8 mouse cellular contexts compared by ENCODE assay signal in genomic region chr8:123066101-123066683, GRCm38 (mm10). TPM values are rescaled to one million over a fixed set of nuclear protein-coding genes. Genes with fewer than 3 reads are reported as not detected.
A peak's percentile ranks its signal among the peaks of the same experiment; 100 is the strongest.
DNase-seq lines count a peak whose midpoint lies in the region; ATAC-seq and TF ChIP-seq lines count a peak whose summit lies in the region.

No protein-coding gene starts in this region.

- no peaks in the 10 kb centered on the region for H3K27me3 ChIP-seq in kidney, postnatal 0 days (ENCODE audit: insufficient read depth, low read length)
- H3K27me3 ChIP-seq in hindbrain, embryonic 10.5 days (ENCODE audit: insufficient read depth, poor library complexity, severe bottlenecking) = no peaks in the 10 kb centered on the region

- WGBS in kidney, postnatal 0 days = 28% methylated on average over 7 of the region's 7 CpGs
- 42% methylated on average over 7 of the region's 7 CpGs for WGBS in hindbrain, embryonic 10.5 days
- 31% methylated on average over 7 of the region's 7 CpGs for WGBS in macrophage (ENCODE audit: missing documents)

- peaks cover 47% of the 10 kb centered on the region for H3K79me2 ChIP-seq in macrophage (ENCODE audit: inconsistent target)

- peak; percentile 60 for TF ChIP-seq CTCF in kidney, postnatal 0 days (IDR thresholded peaks at IDR 0.05; ENCODE audit: low read depth)
- TF ChIP-seq CTCF in bone marrow macrophage, adult 2 months (IDR thresholded peaks at IDR 0.05; ENCODE audit: low read depth, low read length) = no peak

- intact Hi-C loops in left cerebral cortex, postnatal 36 days (cut with DNase I) = loop anchor here (1.0 kb wide), 1 partner anchor 34 kb away; no protein-coding TSS in a partner anchor

- H3K4me2 ChIP-seq in kidney, postnatal 0 days (ENCODE audit: low read length) = peak overlapping the region; percentile 80

- H3K9me3 ChIP-seq in kidney, postnatal 0 days (replicated peaks; ENCODE audit: low read length) = no peaks in the 10 kb centered on the region
- no peaks in the 10 kb centered on the region for H3K9me3 ChIP-seq in hindbrain, embryonic 10.5 days

- peak; percentile 39 for DNase-seq in kidney, postnatal 0 days (ENCODE audit: low spot score)
- DNase-seq in kidney, adult 8-10 months = no peak
- no peak for DNase-seq in hindbrain, embryonic 10.5 days (ENCODE audit: low spot score)
- no peak for DNase-seq in layer of hippocampus, postnatal 10 days (ENCODE audit: low spot score in 2 of 2)
- DNase-seq in left cerebral cortex, postnatal 36 days (ENCODE audit: low spot score in 2 of 2) = no peak
- DNase-seq in left cerebral cortex, adult 9 months (ENCODE audit: low spot score in 2 of 2) = no peak

- peak overlapping the region; percentile 96 for H3K4me3 ChIP-seq in kidney, postnatal 0 days (replicated peaks; ENCODE audit: low read depth, low read length)
- H3K4me3 ChIP-seq in bone marrow macrophage, adult 2 months (ENCODE audit: insufficient read depth, low read length) = peak overlapping the region; percentile 94
- peak overlapping the region; percentile 80 for H3K4me3 ChIP-seq in hindbrain, embryonic 10.5 days
- H3K4me3 ChIP-seq in macrophage (ENCODE audit: inconsistent target) = peak overlapping the region; percentile 95

- TF ChIP-seq POLR2A in bone marrow macrophage, adult 2 months (IDR thresholded peaks at IDR 0.05; ENCODE audit: borderline replicate concordance, low read depth, low read length) = no peak

- peak overlapping the region; percentile 91 for H3K27ac ChIP-seq in kidney, postnatal 0 days
- peak overlapping the region; percentile 58 for H3K27ac ChIP-seq in bone marrow macrophage, adult 2 months (ENCODE audit: insufficient read depth, low read depth, low read length)
- peak overlapping the region; percentile 99 for H3K27ac ChIP-seq in hindbrain, embryonic 10.5 days
- H3K27ac ChIP-seq in macrophage = peak overlapping the region; percentile 66

- ATAC-seq in kidney, postnatal 0 days (replicated peaks; ENCODE audit: low FRiP score, low read depth) = no peak

- peak overlapping the region; percentile 96 for H3K9ac ChIP-seq in kidney, postnatal 0 days (ENCODE audit: low read depth, low read length)

- peaks cover 13% of the 10 kb centered on the region; the same call in 1 of the 2 replicates for H3K36me3 ChIP-seq in kidney, postnatal 0 days (ENCODE audit: insufficient read depth, low read length)
- H3K36me3 ChIP-seq in hindbrain, embryonic 10.5 days = peaks cover 36% of the 10 kb centered on the region
- H3K36me3 ChIP-seq in macrophage (ENCODE audit: inconsistent target) = peaks cover 3% of the 10 kb centered on the region

- H3K4me1 ChIP-seq in kidney, postnatal 0 days (replicated peaks; ENCODE audit: insufficient read depth, low read length) = peaks cover 9% of the 10 kb centered on the region
- H3K4me1 ChIP-seq in bone marrow macrophage, adult 2 months (ENCODE audit: control insufficient read depth, insufficient read depth, low read length) = peaks cover 4% of the 10 kb centered on the region
- H3K4me1 ChIP-seq in hindbrain, embryonic 10.5 days (replicated peaks) = peaks cover 34% of the 10 kb centered on the region

RNA-seq across cellular contexts. Expression of gene Spg7, which starts 3.5 kb away (rescaled TPM):
- 49.6 and 54.0 TPM in 2 replicates for polyA plus RNA-seq in kidney, postnatal 0 days (2015; fragmentation: Nextera tagmentation; extraction: Ambion mirVana)
- 58.3 and 65.1 TPM in 2 replicates for polyA plus RNA-seq in bone marrow macrophage, adult 2 months (2012; ENCODE audit: insufficient read depth, insufficient read length, missing spikeins)
- 56.6 and 58.2 TPM in 2 replicates for polyA plus RNA-seq in hindbrain, embryonic 10.5 days (2016; fragmentation: Nextera tagmentation; extraction: Ambion mirVana)
- total RNA-seq in macrophage (2018; cell fraction: chromatin; rRNA removed) = 10 to 100 TPM; 19.5 to 65.7 (median 40.9) TPM
- 10 to 100 TPM; 21.8 to 31.2 (median 26.5) TPM for total RNA-seq in macrophage (2018; cell fraction: cytosol; rRNA removed)
- total RNA-seq in macrophage (2018; cell fraction: nucleus; rRNA removed) = 10 to 100 TPM; 19.3 to 56.6 (median 35.7) TPM
- 28.2 to 39.2 TPM (median 32.3 TPM) in 3 replicates for polyA plus RNA-seq in macrophage (2018)
- total RNA-seq in layer of hippocampus, postnatal 10 days (2021) = 10 to 100 TPM; 65.8 to 75.5 TPM
- 10 to 100 TPM; 58.2 to 62.2 TPM for total RNA-seq in left cerebral cortex, postnatal 36 days (2021)

RNA-seq across cellular contexts. Expression of gene Ankrd11, which starts 24.1 kb away (rescaled TPM):
- polyA plus RNA-seq in kidney, postnatal 0 days (2015; fragmentation: Nextera tagmentation; extraction: Ambion mirVana) = 44.2 and 57.9 TPM in 2 replicates
- 76.2 and 79.2 TPM in 2 replicates for polyA plus RNA-seq in bone marrow macrophage, adult 2 months (2012; ENCODE audit: insufficient read depth, insufficient read length, missing spikeins)
- polyA plus RNA-seq in hindbrain, embryonic 10.5 days (2016; fragmentation: Nextera tagmentation; extraction: Ambion mirVana) = 31.4 and 34.3 TPM in 2 replicates
- total RNA-seq in macrophage (2018; cell fraction: chromatin; rRNA removed) = 100 to 1,000 TPM; 272 to 441 (median 315) TPM
- total RNA-seq in macrophage (2018; cell fraction: cytosol; rRNA removed) = 10 to 100 TPM; 21.2 to 47.5 (median 32.8) TPM
- total RNA-seq in macrophage (2018; cell fraction: nucleus; rRNA removed) = 100 to 1,000 TPM; 138 to 277 (median 182) TPM
- 32.7 to 46.6 TPM (median 36.7 TPM) in 3 replicates for polyA plus RNA-seq in macrophage (2018)
- total RNA-seq in layer of hippocampus, postnatal 10 days (2021) = 100 to 1,000 TPM; 147 to 160 TPM
- 100 to 1,000 TPM; 145 to 177 TPM for total RNA-seq in left cerebral cortex, postnatal 36 days (2021)

RNA-seq across cellular contexts. Expression of gene Rpl13, which starts 36.0 kb away (rescaled TPM):
- polyA plus RNA-seq in kidney, postnatal 0 days (2015; fragmentation: Nextera tagmentation; extraction: Ambion mirVana) = 1,763 and 1,932 TPM in 2 replicates
- 1,467 and 1,640 TPM in 2 replicates for polyA plus RNA-seq in bone marrow macrophage, adult 2 months (2012; ENCODE audit: insufficient read depth, insufficient read length, missing spikeins)
- polyA plus RNA-seq in hindbrain, embryonic 10.5 days (2016; fragmentation: Nextera tagmentation; extraction: Ambion mirVana) = 1,248 and 1,330 TPM in 2 replicates
- 100 to 1,000 TPM in 3 of 26 experiments, 10 to 100 TPM in 23; 28.1 to 251 (median 70.8) TPM for total RNA-seq in macrophage (2018; cell fraction: chromatin; rRNA removed)
- 1,000 to 10,000 TPM in 7 of 26 experiments, 100 to 1,000 TPM in 19; 492 to 1,142 (median 755) TPM for total RNA-seq in macrophage (2018; cell fraction: cytosol; rRNA removed)
- 100 to 1,000 TPM in 21 of 26 experiments, 10 to 100 TPM in 5; 71.4 to 227 (median 119) TPM for total RNA-seq in macrophage (2018; cell fraction: nucleus; rRNA removed)
- 513 to 1,298 TPM (median 1,102 TPM) in 3 replicates for polyA plus RNA-seq in macrophage (2018)
- 100 to 1,000 TPM; 474 to 547 TPM for total RNA-seq in layer of hippocampus, postnatal 10 days (2021)
- 100 to 1,000 TPM; 350 to 427 TPM for total RNA-seq in left cerebral cortex, postnatal 36 days (2021)

RNA-seq across cellular contexts. Expression of gene Cpne7, which starts 51.0 kb away (rescaled TPM):
- polyA plus RNA-seq in kidney, postnatal 0 days (2015; fragmentation: Nextera tagmentation; extraction: Ambion mirVana) = 2.3 and 3.3 TPM in 2 replicates
- not detected in 2 replicates for polyA plus RNA-seq in bone marrow macrophage, adult 2 months (2012; ENCODE audit: insufficient read depth, insufficient read length, missing spikeins)
- 0.12 and 0.63 TPM in 2 replicates for polyA plus RNA-seq in hindbrain, embryonic 10.5 days (2016; fragmentation: Nextera tagmentation; extraction: Ambion mirVana)
- total RNA-seq in macrophage (2018; cell fraction: chromatin; rRNA removed) = 1 to 10 TPM in 1 of 26 experiments, not detected in 25; 1.4 TPM
- total RNA-seq in macrophage (2018; cell fraction: cytosol; rRNA removed) = not detected
- total RNA-seq in macrophage (2018; cell fraction: nucleus; rRNA removed) = not detected
- not detected in 3 replicates for polyA plus RNA-seq in macrophage (2018)
- 100 to 1,000 TPM; 232 to 244 TPM for total RNA-seq in layer of hippocampus, postnatal 10 days (2021)
- 10 to 100 TPM; 42.7 to 75.2 TPM for total RNA-seq in left cerebral cortex, postnatal 36 days (2021)
